Mouse (Mus musculus) right cerebral cortex, postnatal 25 days (tissue): ENCODE measurements at regions not wholly inside any gene's neighbourhood (a gene's known extent, or its start where the extent isn't known, plus 50 kb on each side); places are given as distances from the start of the nearest gene placed in this dataset.

Experiments
- DNase-seq: peaks from one replicate; pipeline ENCODE4 v3.0.0; 2022

DNA sequence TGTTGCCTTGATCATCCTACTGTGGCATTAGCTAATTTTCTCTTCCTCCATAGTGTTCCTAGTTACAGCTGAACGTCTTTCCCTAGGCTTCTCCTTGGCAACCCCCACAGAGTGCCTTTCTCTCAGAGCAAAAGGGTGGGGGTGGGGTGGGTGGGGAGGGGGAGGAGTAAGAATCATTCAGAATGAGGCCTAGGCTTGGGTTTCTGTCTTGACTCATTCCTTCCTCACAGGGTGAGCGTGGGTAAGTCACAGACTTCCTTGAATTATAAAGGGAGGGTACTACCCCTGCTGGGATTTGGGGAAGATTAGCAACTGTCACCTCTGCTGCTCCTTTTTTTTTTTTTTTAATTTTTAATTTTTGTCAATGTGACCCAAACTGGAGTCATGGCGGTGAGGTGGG is 114.5 kb downstream of the Dhx35 start:
- DNase-seq, result no peak

DNA sequence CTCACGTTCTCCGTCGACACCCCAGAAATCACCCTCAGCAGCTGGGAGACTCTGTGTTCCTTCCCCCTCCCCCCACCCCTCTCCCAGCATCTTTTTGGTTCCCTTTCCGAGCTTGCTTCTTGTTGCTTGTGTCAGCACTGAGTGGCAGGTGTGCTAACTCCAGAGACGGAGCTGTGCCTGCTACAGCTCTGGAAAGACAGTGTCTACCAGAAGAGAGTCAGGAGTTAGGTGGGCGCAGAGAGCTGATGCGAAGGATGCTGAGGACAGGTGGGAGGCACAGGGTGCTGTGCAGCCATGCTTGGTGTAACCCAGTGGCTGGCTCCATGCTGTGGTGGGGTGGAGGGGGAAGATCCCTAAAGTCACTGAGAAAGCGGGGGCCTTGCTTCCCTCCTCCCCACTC is 115.7 kb downstream of the Dhx35 start:
- DNase-seq, result peak; percentile 11

DNA sequence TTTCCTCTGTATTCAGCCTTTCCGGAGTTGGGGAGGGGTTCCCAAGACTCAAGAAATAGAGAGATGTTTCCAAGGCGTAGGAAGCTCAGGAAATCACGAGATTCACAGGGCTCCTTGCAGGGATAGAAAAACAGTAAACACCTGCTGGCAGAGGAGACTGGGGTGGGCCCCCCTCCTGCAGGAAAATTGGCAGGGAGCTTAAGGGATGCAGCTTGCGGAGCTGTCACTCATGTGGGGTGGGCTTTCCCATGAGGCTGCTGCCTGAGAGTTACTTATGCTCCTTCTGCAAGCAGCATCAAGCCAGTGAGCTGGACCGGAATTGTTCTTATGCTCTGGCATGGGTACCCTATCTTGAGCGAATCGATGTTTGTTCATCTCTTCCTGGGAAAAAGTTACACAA is 116.6 kb downstream of the Dhx35 start:
- no peak for DNase-seq

DNA sequence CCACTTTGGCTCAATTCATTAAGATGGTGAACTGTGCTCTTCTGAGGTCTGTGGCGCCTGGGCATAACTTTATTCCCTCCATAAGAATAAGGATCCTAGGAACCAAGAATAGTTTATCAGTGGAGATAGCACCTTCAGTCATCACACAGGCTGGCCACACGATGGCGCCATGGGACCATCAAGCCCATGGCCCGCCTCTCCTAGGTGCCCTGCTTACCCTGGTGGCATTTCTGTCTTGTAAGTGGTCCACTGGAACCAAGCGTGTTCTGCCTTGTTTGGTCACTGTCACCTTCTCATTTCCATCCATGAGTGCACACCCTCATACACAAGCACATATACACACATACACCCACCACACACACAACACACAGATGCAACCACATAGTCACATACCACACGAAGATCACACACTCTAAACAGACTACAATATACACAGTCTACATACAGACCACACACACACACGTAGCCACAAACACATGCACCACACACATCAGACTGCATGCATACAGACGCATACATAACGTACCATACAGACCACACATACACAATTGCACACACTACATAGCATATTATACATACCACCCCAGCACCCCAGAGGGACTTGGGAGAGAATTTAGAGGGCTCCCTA is 118.1 kb downstream of the Dhx35 start:
- peak; percentile 66 for DNase-seq

DNA sequence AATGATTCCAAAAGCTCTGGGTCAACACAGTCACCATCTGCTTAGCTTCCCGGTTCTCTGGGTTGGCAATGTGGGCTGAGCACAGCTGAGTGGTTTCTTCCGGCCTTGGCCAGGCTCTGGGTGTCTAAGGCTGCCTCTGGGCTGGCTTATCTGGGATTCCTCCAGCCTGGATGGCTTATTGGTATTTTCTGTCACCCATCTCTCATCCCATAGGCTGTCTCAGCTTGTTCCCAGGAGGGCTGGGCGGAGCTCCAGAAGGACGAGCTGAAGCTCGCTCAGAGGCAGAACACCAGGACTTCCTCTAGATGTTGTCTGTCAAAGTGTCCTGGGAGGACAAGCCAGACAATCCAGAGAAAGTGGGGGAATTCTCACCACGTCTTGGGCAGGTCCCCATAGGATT is 122.8 kb downstream of the Dhx35 start:
- peak; percentile 19 for DNase-seq

DNA sequence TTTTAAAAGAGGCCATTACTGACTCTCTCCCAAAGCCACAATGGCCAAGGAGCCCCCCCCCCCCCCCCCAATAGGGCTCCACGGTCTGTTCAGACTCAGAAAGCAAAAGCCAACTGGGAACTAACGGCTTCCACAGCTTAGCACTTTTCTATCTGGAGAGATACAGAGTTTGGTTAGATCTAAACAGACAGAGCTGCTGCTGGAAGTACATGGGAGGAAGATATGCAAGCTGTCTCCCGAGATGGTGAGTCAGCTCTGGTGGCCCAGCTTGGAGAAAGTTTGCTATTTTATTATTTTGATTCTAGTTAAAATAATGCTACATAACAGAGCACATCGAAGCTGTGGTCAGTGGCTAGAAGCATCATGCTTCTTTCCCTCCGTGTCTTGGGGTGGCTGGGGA is 123.7 kb downstream of the Dhx35 start:
- no peak for DNase-seq

DNA sequence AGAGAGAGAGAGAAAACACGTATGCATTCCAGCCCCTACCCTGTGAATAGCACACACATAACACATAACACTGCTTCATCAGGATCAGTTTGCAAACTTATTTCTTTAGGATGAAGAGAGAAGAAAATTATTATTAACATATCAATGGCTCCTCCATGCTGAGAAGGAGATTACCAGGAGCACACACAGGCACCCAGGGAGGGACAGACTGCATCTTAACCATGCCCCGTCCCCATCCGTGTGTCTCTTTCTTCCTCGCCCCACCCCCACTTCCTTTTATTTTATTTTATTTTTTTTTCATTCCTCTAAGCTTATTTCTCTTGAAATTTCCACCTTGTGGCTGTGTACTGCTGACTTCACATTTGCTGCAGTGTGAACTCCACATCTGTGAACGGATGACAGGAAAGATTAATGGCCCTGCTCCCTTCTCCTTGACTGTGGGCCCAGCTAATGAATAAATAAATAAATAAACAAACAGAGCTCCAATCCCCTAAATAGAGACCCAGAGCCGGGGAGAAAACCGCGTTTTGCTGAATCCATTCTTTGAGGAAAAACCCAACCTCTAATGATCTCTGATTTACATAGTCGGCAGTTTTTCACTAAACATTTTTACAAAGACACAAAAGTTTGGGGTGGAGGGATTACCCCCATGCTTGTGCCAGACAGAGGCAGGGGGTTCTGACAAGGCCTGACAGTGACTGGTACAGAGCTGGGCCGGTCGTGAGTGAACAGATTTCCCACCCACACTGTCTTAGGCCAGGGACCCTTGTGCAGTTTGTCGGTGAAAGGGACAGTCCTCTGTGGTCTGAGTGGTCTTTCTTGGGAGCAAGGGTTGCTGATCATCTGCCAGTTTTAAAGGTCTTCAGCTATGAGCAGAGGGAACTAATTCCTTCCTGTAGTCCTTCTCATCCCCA is 127.0 kb downstream of the Dhx35 start:
- DNase-seq, result no peak

DNA sequence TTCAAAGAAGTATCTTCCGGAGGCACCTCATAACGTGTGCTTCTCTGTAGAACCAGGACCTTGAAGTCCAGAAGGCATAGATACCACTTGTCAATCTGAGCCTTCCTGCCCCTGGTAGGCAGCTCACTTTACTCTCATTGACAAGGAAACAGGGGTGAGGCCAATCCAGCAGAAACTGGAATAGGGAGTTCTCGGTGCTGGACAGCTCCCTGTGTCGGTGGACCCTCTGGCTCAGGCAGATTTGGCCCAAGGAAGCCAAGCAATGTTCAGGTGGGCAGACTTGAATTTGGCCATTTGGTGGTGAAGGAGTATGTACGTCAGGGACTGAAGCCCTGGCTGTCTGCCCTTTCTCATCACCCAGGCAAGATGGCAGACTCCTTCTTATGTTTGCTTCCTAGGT is 128.2 kb downstream of the Dhx35 start:
- DNase-seq, result no peak

DNA sequence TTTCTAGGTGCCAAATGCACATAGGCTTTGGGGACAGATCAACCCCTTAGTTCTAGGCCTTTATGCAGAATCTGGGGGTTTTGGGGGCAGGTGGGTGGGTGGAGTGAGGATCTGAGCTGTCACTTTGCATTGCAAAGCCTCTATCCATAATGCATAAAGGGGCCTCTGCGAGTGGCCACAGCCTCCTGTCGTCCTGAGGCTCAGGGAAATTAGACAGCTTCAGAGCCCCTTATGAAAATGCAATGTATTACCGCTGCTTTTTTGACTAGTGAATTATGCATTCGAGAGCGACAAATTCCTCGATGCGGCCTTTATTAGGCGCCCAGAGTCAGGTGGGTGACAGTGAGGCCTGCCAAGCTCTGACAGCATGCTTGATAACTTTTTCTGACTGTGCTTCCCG is 134.9 kb downstream of the Dhx35 start:
- no peak for DNase-seq

DNA sequence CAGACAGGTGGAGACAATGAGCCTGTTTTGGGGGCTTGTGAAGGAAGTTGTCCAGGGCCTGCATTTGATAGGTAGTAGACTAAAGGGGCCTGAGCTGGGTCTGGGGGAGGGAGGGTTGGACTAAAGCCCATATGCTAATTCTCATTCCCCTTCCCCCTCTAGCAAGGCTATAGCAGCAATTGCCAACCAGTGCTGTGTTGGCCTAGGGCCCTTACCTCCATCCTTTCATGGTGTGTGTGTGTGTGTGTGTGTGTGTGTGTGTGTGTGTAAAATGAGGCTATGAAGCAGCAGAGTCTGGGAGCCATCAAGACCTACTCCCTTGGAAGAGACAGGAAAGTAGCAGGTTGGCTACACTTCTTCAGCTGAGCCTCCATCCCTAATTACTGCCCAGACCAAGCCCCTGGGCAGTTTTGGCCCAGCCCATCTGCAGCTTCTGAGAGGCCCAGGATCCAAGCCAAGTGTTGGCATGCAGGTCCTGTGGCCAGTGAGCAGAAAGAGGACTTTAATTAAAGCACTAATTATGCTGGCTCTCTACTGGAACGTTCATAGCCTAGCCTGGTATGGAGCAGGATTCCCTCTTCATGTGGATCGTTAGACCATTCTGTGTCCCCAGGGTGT is 143.4 kb downstream of the Dhx35 start:
- DNase-seq, result peak; percentile 17

DNA sequence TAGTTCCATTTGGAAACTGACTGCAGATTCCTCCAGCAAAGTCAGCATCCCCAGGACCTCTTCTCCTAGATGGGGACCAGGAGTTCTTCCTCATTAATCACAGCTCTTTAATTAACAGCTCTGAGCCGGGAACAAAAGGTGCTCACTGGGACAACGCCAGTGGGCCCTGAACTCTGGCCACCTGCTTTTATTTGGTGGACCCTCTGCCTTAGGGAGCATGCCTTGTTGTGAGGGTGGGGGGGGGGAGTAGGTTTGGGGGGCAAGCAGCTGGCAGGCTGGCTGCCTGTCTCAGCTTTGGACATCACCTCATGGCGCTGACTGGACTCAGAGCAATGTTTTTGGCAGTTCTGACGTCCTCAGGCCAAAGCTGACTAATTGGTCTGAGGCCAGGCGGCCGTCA is 154.8 kb downstream of the Dhx35 start:
- no peak for DNase-seq

DNA sequence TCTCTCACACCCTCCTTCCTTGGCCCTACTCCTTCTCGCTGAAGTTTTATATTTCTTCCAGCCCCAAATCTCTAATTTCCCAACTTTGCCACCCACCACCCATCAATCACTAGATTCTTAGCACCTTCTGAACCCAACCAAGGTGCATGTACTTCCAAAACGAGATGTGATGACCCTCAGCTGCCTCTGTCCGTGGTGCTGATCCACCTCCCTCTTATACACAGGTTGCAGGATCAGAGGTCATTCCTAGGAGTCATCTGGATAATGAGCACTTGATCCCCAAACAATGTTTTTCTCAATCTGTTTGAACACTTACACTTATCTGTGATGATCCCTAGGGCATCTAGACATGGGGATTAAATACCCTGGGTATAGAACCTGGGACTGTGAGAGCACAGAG is 156.5 kb downstream of the Dhx35 start:
- no peak for DNase-seq

DNA sequence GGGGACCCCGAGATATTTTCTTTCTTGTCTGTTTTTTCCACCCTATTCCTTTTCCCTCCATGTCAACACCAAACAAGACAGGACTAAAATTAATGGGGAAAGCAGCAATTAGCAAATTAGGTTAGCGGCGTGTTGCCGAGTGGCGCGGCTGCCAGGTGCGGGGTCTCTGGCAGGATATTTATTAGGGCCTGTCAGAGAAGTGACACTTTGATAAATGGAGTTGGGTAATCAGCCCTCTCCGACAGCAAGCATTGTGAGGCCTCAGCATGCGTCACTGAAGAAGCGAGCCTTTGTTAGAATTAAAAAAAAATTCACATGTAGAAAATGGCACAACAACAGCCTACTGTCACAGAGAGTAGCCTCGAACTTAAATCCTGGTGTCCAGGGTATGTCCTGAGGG is 162.3 kb downstream of the Dhx35 start:
- DNase-seq, result no peak

DNA sequence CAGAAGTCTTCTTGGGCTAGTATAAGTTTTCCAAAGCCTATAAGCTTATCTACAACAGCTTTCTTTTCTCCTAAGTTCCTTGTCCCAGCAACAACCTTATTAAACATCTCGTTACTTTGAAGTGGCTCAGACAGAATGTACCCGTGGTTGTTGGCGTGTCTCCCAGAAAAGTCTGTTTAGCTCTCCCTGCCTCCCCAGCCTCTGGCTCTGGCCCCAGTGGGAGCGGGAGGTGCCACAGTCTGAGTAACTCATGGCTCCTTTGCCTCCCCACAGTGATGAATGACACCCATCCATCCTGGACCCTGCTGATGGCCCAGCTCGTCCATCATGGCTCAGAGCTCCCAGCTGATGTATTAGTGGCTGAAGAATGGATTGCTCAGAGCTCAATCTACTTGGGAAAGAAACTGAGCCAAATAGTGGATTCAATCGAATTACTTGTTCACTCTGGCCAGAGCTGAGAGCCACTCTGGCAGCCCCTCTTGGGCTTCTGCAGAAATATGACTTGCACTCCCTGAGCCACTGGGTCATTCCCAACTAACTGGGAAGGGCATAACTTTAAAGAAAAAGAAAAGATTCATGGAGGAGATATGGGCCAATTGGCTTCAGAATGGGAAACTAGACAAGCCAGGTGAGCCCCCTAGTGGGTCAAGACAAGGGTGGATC is 170.5 kb downstream of the Dhx35 start:
- peak; percentile 81 for DNase-seq

DNA sequence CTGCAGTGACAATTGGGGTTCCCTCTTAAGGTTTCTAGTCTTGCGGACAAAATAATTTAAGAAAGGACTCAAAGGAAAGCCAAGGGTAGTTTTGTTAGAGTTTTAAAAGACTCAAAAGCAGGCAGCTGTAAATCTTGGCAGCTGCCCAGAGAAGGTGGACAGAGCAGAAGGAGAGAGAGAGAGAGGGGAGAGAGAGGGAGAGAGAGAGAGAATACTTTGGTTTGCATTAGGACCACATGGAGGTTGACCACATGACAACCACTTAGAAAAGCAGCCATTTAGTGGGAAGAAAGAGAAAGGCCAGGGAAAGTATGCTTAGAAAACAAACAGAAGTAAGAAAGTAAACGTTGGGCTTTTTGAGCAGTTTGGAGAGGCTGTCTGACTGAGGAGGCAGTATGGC is 177.6 kb downstream of the Dhx35 start:
- no peak for DNase-seq

DNA sequence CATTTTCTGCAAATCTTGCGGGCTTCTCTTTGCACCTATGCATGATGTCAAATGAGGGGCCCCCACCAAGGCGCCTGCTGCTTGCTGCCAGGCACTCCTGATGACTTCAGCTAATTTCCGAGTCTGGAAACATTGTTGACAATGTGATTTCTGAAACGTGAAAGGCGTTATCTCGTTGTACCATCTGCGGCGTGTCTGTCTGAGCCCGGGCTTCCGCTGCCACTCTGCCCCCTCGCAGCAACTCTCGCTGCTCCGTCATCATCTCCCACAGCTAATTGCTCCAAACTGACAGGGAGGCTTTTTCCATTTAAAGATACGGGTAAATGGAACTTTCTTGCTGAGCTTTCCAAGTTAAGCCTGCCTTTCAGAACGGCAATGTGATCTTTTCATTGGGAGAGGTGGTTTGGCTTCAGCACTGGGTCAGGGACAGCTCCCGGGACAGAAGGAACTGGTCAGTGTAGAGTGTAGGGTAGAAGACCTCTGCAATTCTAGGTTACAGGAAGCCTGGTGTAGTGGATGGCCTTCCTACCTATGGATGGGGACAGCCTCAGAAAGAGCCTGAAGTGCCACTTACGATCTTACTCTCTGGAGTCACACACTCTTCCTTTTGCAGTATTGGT is 191.0 kb downstream of the Dhx35 start:
- DNase-seq, result no peak

DNA sequence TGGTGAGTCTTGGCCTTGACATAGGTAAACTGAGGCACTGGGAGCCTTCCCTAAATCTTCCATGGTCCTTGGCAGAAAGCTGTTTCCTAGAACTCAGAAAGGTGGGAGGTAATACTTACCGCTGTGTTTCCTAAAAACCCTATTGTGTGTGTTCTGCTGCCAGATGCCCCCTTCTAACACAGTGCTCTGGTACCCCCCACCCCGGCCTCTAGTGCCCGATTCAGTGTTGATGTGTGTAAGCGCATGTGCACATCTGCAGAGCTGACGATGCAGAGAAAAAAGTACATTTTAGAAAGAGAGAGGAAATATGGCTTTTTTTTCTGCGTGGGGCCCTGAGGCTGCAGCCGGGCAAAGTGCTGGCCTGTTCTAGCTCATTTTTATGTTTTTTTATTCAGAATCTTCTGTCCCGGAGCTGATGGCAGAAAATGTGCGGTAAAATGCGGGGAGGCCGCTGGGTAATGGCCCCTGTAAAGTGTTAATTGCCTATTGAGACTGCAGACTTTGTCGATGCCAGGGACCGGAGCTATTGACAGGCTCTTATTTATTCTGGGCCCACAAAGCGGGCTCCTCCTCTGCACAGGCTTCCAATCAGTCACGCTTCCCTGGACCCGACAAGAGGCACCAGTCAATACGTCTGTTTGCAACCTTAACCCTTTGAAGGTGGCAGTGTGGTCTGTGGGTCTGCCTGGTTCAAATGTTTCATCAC is 208.0 kb downstream of the Dhx35 start:
- no peak for DNase-seq

DNA sequence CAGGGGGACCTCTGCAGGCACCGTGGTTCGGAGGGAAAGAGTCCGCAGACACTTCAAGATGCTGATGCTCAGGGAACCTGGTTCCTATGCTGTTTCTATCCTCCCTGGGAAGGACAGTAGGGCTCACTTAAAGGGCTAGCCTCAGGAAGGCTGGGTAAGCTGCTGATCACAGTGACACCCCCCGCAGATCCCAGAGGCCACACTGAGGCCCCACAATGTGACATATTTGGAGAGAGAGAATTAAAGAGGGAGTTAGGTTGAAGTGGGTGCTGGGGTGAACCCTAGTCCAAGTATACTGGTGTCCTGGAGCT is 208.5 kb downstream of the Dhx35 start:
- no peak for DNase-seq

DNA sequence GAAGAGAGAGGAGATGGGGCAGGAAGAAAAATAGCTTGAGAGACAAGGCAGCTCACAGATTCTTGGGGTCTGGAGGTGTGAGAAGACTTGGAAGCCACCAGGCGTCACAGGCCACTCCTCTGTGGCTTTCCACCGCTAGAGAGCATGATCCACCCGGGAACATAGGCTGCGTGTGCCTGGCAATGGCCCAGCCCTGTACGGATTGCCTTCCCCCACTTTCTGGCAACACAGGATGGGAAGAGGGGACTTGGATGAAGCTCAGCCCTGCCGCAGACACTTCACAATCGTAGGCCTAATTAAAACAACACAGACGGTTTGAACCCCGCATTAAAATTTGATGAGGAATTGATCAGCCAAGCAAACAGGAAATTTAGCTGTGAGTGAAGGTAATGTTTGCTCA is 209.8 kb downstream of the Dhx35 start:
- no peak for DNase-seq

DNA sequence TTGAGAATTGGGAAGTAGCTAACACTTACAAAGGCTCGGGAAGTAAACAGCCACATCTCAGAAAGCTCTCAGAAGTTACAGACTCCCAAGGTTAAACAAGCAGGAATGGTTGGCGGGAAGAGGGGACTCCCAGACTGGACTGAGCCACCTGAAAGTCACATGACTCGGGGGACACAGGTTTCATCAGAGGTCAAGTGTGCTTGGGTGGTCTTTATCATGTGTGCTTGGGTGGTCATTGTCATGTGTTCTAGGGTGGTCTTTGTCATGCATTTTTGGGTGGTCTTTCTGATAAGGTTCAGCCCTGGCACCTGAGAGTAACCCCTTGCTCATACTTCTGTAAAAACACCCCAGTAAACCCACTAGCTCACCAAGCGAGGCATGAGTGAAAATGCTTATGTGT is 218.1 kb downstream of the Dhx35 start:
- DNase-seq, result no peak

DNA sequence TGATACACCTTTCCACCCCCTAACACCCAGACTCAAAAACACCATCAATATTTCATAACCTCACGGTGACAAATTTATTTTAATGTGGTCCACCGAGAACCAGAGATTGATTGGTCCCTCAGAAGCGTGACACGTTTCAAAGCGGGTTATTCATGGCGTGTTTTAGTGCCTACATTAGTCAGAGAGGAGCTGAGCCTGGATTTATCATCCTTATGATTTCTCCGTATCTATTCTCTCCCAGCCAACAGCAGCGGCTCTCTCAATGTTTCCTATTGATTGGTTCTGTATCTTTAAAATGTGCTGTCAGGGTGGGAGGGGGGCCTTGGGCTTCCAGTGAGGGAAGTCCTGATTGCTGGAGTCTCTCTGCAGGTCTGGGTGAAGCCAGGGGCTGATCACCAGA is 219.9 kb downstream of the Dhx35 start:
- DNase-seq, result no peak

DNA sequence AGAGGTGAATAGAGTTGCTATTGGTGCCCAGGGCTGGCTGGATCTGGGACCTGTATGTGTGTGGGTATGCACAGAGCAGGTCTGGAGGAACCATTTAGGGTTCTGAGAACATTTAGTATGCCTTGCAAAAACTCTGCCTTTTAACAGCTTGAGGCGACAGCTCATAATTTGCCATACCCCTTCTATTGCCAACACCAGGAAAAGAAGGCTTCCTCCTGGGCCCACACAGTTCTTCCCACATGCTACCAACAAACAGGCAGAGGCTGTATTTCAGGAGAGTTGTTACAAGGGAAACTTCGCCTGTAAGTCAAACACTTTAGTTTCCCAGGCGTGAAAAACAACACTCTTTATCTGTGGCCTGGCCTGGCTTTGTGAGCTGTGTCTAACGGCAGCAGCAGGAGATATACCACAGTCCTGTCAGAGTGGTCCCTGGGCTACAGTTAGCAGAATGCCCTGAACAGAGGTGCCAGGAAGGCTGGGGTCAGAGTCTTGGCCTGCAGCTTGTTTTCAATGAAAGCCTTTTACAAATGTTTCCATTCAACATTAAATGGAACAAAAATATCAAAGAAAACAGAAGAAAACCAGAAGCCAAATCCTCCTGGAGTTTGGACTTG is 225.4 kb downstream of the Dhx35 start:
- DNase-seq, result peak; percentile 45
